Mouse (Mus musculus): ENCODE data around the gene Jhy. TPM values are rescaled to one million over a fixed set of nuclear protein-coding genes. Genes with fewer than 3 reads are reported as not detected.

Jhy gene
- under 1 TPM; 0.64 to 0.99 TPM for total RNA-seq (2021)

DNA sequence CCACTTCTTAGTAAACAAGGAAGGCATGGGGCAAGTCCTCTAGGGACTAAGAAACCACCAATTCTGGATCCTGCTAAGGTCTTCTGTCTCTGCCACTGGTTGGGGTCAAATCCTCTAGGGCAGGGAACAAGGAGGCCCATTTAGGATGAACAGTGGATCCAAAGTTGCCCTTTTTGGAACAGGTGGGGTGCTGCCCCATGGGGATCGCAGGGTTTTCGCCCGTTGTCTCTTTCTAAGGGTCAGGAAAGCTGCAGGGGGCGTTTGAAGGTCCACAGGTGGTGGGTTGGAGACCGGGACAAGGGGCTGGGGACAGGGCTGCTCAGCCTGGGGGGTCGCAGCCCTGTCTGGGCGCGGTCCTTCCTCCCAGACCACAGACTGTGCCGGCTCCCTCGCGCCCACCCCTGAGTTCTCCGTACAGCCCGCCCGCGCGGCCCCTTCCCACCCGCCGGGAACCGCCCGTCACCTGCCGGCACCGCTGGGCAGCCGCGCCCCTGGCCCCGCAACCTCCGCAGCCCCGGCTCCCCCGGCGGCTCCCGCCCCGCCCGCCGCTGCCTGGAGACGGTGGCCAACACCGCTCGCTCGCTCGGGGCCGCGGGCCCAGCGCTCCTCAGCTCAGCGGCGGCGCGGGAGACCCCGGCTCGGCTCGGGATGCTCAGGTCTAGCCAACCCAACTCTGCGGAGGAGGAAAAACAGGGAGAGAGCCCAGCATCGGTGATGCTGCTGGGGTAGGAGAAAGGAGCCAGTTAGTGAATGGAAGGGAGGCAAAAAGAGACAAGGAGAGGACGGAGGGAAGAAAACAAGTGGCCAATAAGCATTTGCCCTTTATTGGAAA lies at the start of gene Jhy:
Gene Jhy, minus strand, starts transcription at position 533 of the 832 bp plus-strand sequence.
- DNase-seq (ENCODE audit: low spot score in 2 of 2) = no peak
- intact Hi-C loops (cut with DNase I) = no loop called here

DNA sequence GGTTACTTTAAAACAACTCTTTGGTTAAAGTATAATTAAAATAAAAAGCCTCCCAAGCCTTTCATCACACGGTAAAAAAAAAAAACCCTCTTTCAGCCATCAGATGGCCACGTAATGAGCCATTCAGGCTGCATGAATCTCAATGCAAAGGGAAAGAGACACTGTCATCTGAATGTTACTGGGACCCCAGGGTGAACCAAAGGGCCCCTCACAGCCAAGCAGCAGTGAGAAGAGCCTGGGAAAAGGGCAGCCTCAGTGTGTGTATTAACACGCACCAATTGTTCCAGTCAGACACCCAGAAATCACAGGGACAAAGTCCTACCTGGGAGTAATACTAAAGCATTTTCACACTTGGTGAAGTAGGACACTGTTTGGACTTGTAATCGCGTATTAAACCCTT lies 48.5 kb upstream of the Jhy start:
- no peak for DNase-seq (ENCODE audit: low spot score in 2 of 2)
- intact Hi-C loops (cut with DNase I) = no loop called here

GRCm38 (mm10) chr9:41011512-41012436 lies 47.9 kb upstream of the Jhy start:
- intact Hi-C loops (cut with DNase I) = no loop called here
- DNase-seq (ENCODE audit: low spot score in 2 of 2) = peak; percentile 39 to 71

DNA sequence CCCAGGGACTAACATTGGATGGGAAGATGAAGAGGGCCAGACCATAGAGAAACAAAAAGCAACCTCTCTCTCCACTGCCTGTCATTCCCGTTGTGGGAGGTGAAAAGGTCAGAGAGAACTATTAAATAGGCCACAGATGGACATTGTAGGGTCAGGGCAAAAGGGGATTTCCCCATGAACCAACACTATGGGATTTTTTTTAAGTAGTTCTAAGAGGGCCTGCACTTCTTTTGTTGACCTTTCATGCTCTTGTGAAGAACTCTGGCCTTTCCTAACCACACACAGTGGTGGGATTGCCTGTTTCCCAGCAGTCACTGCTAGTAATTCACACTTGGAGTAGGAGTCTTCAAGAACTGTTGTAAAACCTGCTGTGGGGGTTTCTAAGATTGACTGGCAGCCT lies 43.9 kb upstream of the Jhy start:
- intact Hi-C loops (cut with DNase I) = no loop called here
- no peak for DNase-seq (ENCODE audit: low spot score in 2 of 2)

DNA sequence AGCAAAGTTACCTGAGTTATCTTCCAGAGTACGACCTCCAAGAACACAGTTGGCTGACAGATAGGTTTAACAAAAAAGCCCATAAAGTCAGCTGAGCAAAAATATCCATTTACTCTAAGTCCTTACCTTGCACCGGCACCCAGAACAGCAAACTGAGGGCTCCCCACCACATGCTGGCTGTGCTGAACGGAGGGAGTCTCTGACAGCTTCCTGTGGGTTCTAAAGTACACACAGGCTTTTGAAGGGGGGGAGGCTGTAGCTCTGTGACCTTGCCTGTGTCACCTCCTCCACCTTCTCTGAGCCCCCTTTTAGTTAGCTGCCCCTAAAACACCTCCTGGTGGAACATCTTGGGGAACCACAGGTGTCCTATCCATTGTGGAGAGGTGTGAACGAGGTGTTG lies 40.5 kb upstream of the Jhy start, which contains the start of gene Crtam:
Gene Crtam, minus strand, starts transcription at position 214 of the 400 bp plus-strand sequence.
- intact Hi-C loops (cut with DNase I) = no loop called here
- no peak for DNase-seq (ENCODE audit: low spot score in 2 of 2)

DNA sequence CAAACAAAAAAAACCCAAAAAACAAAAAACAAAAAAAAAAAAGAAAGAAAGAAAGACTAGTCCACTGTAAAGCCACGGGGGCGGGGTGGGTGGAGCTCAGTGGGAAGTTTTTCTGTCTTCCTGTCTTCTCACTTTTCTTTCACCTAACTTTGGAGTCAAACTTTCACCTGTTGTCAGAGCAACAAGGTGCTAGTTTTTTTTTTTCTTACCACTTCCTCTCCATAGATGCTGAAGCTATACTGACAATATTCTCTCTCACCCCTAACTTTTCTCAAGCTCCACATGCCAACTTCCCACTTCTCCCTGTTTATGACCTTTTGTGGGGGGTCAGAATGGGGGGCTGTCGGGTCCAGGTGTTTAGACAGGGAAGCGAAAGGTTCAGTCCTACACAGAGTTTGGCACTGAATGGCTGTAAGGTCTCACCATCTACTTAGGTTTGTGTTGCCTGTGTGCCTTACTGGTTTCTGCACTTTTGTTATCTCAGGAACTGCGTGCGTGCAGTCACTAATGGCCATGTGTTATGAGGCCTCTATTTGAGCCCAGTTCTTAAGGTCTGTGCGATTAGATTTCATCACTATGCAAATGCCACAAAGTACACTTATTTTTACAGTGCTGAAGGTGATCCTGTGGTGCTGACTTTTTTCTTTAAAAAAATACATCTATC lies 33.3 kb upstream of the Jhy start:
- DNase-seq (ENCODE audit: low spot score in 2 of 2) = no peak
- intact Hi-C loops (cut with DNase I) = no loop called here

- no peak for DNase-seq (ENCODE audit: low spot score in 2 of 2)
- intact Hi-C loops (cut with DNase I) = no loop called here
Measured at GRCm38 (mm10) chr9:40994075-40994474, 30.2 kb upstream of the Jhy start.

GRCm38 (mm10) chr9:40991511-40991910 lies 27.6 kb upstream of the Jhy start:
- no peak for DNase-seq (ENCODE audit: low spot score in 2 of 2)
- intact Hi-C loops (cut with DNase I) = loop anchor here (2.0 kb wide), 1 partner anchor 191 kb away; no protein-coding TSS in a partner anchor

- DNase-seq (ENCODE audit: low spot score in 2 of 2) = peak; percentile 72 to 74
- intact Hi-C loops (cut with DNase I) = loop anchor here (1.0 to 2.0 kb wide), 3 partner anchors 38 to 200 kb away; no protein-coding TSS in a partner anchor
Measured at GRCm38 (mm10) chr9:40989940-40990588, 26.1 kb upstream of the Jhy start.

- DNase-seq (ENCODE audit: low spot score in 2 of 2) = no peak
- intact Hi-C loops (cut with DNase I) = no loop called here
Measured at GRCm38 (mm10) chr9:40984313-40984712, 20.4 kb upstream of the Jhy start.

GRCm38 (mm10) chr9:40983758-40984157 lies 19.8 kb upstream of the Jhy start:
- intact Hi-C loops (cut with DNase I) = no loop called here
- no peak for DNase-seq (ENCODE audit: low spot score in 2 of 2)

- intact Hi-C loops (cut with DNase I) = loop anchor here (1.0 kb wide), 1 partner anchor 146 kb away; no protein-coding TSS in a partner anchor
- peak; percentile 35 to 37 for DNase-seq (ENCODE audit: low spot score in 2 of 2)
Measured at GRCm38 (mm10) chr9:40982480-40982879, 18.6 kb upstream of the Jhy start.

GRCm38 (mm10) chr9:40974042-40974801 lies 10.3 kb upstream of the Jhy start:
- peak in 1 of 2 experiments; percentile 60 for DNase-seq (ENCODE audit: low spot score in 2 of 2)
- intact Hi-C loops (cut with DNase I) = no loop called here

DNA sequence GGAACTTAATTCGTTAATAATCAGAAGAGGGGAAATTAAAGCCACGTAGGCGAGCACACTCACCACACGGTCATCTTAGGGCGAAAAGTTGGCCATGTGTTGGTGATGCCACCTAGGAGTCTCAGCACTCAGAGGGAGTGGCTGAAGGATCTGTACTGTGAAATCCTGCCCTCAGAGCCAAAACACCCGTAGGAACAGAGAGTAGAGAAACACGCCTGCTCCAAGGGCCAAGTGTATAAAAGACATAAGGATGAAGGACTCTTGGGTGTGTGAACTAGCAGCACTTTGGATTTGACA lies 448 bp upstream of the Jhy start:
- intact Hi-C loops (cut with DNase I) = no loop called here

DNA sequence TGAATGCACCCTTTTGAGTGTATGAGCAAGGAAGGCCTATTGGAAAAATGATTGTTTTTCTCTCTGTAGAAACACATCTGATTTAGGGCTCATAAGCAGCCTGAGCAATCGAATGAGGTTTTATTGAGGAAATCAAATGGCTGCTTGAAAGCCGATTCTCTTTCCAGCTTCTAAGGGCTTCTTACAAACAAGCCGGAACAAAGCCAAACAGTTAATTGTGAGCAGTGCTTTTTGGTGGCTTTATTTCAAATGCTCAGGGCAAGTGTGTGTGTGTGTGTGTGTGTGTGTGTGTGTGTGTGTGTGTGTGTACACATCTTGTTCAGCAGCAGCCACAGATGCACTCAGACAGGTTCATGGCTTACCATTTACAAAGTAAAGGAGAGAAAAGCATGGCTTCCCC lies 2.5 kb downstream of the Jhy start:
- intact Hi-C loops (cut with DNase I) = no loop called here
- DNase-seq (ENCODE audit: low spot score in 2 of 2) = no peak

More for the DNA sequence above, 448 bp upstream of the Jhy start:
- no peak for DNase-seq (ENCODE audit: low spot score in 2 of 2)

GRCm38 (mm10) chr9:40949039-40949615 lies 14.8 kb downstream of the Jhy start:
- DNase-seq (ENCODE audit: low spot score in 2 of 2) = no peak
- intact Hi-C loops (cut with DNase I) = no loop called here

DNA sequence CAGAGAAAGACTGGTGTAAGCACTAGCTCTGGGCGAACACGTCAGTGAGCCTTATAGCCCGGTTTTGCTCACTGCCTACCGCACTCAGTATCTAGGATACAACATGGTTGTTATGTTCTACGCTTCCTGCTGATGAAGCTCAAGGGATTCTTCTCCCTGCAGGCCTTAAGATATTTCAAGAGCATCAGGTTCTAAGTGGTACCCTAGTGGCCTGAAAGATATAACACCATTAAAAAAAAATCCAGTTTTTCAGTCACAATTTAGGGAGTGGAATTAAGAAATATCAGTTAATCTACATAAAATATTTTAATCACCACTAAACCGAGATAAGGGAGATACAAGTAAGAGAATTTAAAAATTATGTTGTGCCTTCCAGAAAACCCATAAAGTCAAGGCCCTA lies 15.4 kb downstream of the Jhy start:
- intact Hi-C loops (cut with DNase I) = no loop called here
- DNase-seq (ENCODE audit: low spot score in 2 of 2) = no peak

GRCm38 (mm10) chr9:40947131-40947530 lies 16.8 kb downstream of the Jhy start:
- DNase-seq (ENCODE audit: low spot score in 2 of 2) = no peak
- intact Hi-C loops (cut with DNase I) = no loop called here

All from left cerebral cortex, postnatal 25 days (tissue).